Mouse (Mus musculus): ENCODE measurements at regions not wholly inside any gene's neighbourhood (a gene's known extent, or its start where the extent isn't known, plus 50 kb on each side); places are given as distances from the start of the nearest gene placed in this dataset.

- no peak for DNase-seq (ENCODE audit: low spot score)
Observed at GRCm38 (mm10) chr1:137927953-137928352, 247.6 kb downstream of the Ptprc start.

- no peak for DNase-seq (ENCODE audit: low spot score)
Observed at GRCm38 (mm10) chr1:137926326-137926725, 249.2 kb downstream of the Ptprc start.

- DNase-seq (ENCODE audit: low spot score) = no peak
Observed at GRCm38 (mm10) chr1:137924156-137924555, 251.4 kb downstream of the Ptprc start.

GRCm38 (mm10) chr1:137923705-137924104 is 251.8 kb downstream of the Ptprc start:
- DNase-seq (ENCODE audit: low spot score) = no peak

GRCm38 (mm10) chr1:137922769-137923168 is 252.7 kb downstream of the Ptprc start:
- DNase-seq (ENCODE audit: low spot score) = no peak

GRCm38 (mm10) chr1:137921592-137921991 is 253.9 kb downstream of the Ptprc start:
- no peak for DNase-seq (ENCODE audit: low spot score)

GRCm38 (mm10) chr1:137919739-137920563 is 255.6 kb downstream of the Ptprc start:
- DNase-seq (ENCODE audit: low spot score) = no peak

- DNase-seq (ENCODE audit: low spot score) = no peak
Observed at GRCm38 (mm10) chr1:137917449-137917848, 258.1 kb downstream of the Ptprc start.

- no peak for DNase-seq (ENCODE audit: low spot score)
Observed at GRCm38 (mm10) chr1:137906883-137907282, 268.6 kb downstream of the Ptprc start.

- DNase-seq (ENCODE audit: low spot score) = no peak
Observed at GRCm38 (mm10) chr1:137906477-137906876, 269.0 kb downstream of the Ptprc start.

GRCm38 (mm10) chr1:137905566-137905965 is 269.9 kb downstream of the Ptprc start:
- DNase-seq (ENCODE audit: low spot score) = no peak

GRCm38 (mm10) chr1:137903351-137903750 is 272.2 kb downstream of the Ptprc start:
- no peak for DNase-seq (ENCODE audit: low spot score)

- no peak for DNase-seq (ENCODE audit: low spot score)
Observed at GRCm38 (mm10) chr1:137902859-137903258, 272.6 kb downstream of the Ptprc start.

GRCm38 (mm10) chr1:137901996-137902395 is 273.5 kb downstream of the Ptprc start:
- no peak for DNase-seq (ENCODE audit: low spot score)

- no peak for DNase-seq (ENCODE audit: low spot score)
Observed at GRCm38 (mm10) chr1:137901211-137901610, 274.3 kb downstream of the Ptprc start.

- DNase-seq (ENCODE audit: low spot score) = no peak
Observed at GRCm38 (mm10) chr1:137900621-137901071, 274.9 kb downstream of the Ptprc start.

- peak; percentile 30 for DNase-seq (ENCODE audit: low spot score)
Observed at GRCm38 (mm10) chr1:137899916-137900601, 275.4 kb downstream of the Ptprc start.

GRCm38 (mm10) chr1:137899305-137899704 is 276.2 kb downstream of the Ptprc start:
- DNase-seq (ENCODE audit: low spot score) = peak; percentile 6

- DNase-seq (ENCODE audit: low spot score) = no peak
Observed at GRCm38 (mm10) chr1:137898891-137899290, 276.6 kb downstream of the Ptprc start.

GRCm38 (mm10) chr1:137898397-137898796 is 277.1 kb downstream of the Ptprc start:
- DNase-seq (ENCODE audit: low spot score) = peak; percentile 73

GRCm38 (mm10) chr1:137881656-137882055 is 293.9 kb downstream of the Ptprc start:
- no peak for DNase-seq (ENCODE audit: low spot score)

- no peak for DNase-seq (ENCODE audit: low spot score)
Observed at GRCm38 (mm10) chr1:137874361-137874760, 301.1 kb downstream of the Ptprc start.

GRCm38 (mm10) chr1:137873628-137874027 is 301.9 kb downstream of the Ptprc start:
- no peak for DNase-seq (ENCODE audit: low spot score)
